Mouse (Mus musculus): ENCODE measurements around the gene Flvcr2. TPM values are rescaled to one million over a fixed set of nuclear protein-coding genes. Genes with fewer than 3 reads are reported as not detected.

Gene Flvcr2
- polyA plus RNA-seq, 1 experiment from 2014 or later: 4.3 TPM

DNA sequence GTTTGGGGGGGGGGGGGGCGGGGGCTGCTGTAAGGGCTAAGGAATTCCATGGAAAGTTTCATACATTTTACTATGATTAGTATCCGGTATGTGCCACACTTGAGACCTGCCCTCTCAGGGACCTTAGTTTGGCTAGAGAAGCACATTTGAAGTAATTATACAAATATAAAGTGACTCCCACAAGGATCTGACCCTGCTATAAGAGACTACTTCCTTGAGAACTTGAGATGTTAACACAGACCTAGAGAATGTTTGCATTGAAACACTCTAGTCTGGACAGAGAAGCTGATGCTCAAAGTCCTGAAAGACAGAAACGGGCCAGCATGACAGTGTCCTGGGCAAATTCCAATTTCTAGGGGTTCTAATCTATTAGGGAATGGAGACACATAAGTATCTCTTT is 32.6 kb downstream of the Flvcr2 start:
- Histone ChIP-seq H3K36me3 (no peaks in the 10 kb centered on the region), H3K4me3 (no peak overlapping the region), H3K9ac (no peak overlapping the region), H3K4me2 (no peak overlapping the region), H3K27ac (replicated peaks) (no peak overlapping the region), H3K9me3 (no peaks in the 10 kb centered on the region; the same call in 1 of the 2 replicates), H3K4me1 (replicated peaks) (no peaks in the 10 kb centered on the region), H3K27me3 (no peaks in the 10 kb centered on the region)
- no peak for ATAC-seq (ENCODE audit: low read depth)
- 90% methylated on average over 3 of the region's 3 CpGs for WGBS

- Histone ChIP-seq H3K9me3 (no peaks in the 10 kb centered on the region), H3K4me2 (no peak overlapping the region), H3K27ac (replicated peaks) (no peak overlapping the region), H3K4me1 (replicated peaks) (no peaks in the 10 kb centered on the region), H3K9ac (no peak overlapping the region), H3K36me3 (no peaks in the 10 kb centered on the region), H3K4me3 (no peak overlapping the region), H3K27me3 (no peaks in the 10 kb centered on the region)
- 95% methylated on average over 5 of the region's 5 CpGs for WGBS
- no peak for ATAC-seq (ENCODE audit: low read depth)
Observed at GRCm38 (mm10) chr12:85779707-85780106, 33.4 kb downstream of the Flvcr2 start.

GRCm38 (mm10) chr12:85781606-85782005 is 35.3 kb downstream of the Flvcr2 start:
- H3K4me1 ChIP-seq (replicated peaks): no peaks in the 10 kb centered on the region
- no peak overlapping the region for H3K9ac ChIP-seq
- H3K27me3 ChIP-seq: no peaks in the 10 kb centered on the region
- H3K9me3 ChIP-seq: no peaks in the 10 kb centered on the region
- no peak overlapping the region for H3K4me3 ChIP-seq
- no peak overlapping the region for H3K4me2 ChIP-seq
- no peak for ATAC-seq (ENCODE audit: low read depth)
- H3K36me3 ChIP-seq: no peaks in the 10 kb centered on the region
- H3K27ac ChIP-seq (replicated peaks): no peak overlapping the region
- 88% methylated on average over 3 of the region's 3 CpGs for whole genome bisulfite sequencing

GRCm38 (mm10) chr12:85784916-85785815 is 38.8 kb downstream of the Flvcr2 start:
- 58% methylated on average over 19 of the region's 19 CpGs for WGBS
- Histone ChIP-seq H3K9me3 (no peaks in the 10 kb centered on the region), H3K27ac (replicated peaks) (no peak overlapping the region), H3K36me3 (no peaks in the 10 kb centered on the region), H3K27me3 (no peaks in the 10 kb centered on the region), H3K4me3 (no peak overlapping the region), H3K4me2 (no peak overlapping the region), H3K9ac (no peak overlapping the region), H3K4me1 (replicated peaks) (no peaks in the 10 kb centered on the region)
- no peak for ATAC-seq (ENCODE audit: low read depth)

- no peak overlapping the region for H3K27ac ChIP-seq (replicated peaks)
- no peak overlapping the region for H3K9ac ChIP-seq
- 84% methylated on average over 4 of the region's 4 CpGs for WGBS
- ATAC-seq (ENCODE audit: low read depth): no peak
- H3K4me3 ChIP-seq: no peak overlapping the region
- no peaks in the 10 kb centered on the region for H3K9me3 ChIP-seq
- H3K27me3 ChIP-seq: no peaks in the 10 kb centered on the region
- H3K4me2 ChIP-seq: no peak overlapping the region
- no peaks in the 10 kb centered on the region for H3K4me1 ChIP-seq (replicated peaks)
- H3K36me3 ChIP-seq: no peaks in the 10 kb centered on the region
Observed at GRCm38 (mm10) chr12:85792158-85792557, 45.8 kb downstream of the Flvcr2 start.

GRCm38 (mm10) chr12:85792821-85793346 is 46.5 kb downstream of the Flvcr2 start:
- H3K4me2 ChIP-seq: no peak overlapping the region
- H3K9ac ChIP-seq: no peak overlapping the region
- no peak overlapping the region for H3K27ac ChIP-seq (replicated peaks)
- H3K4me3 ChIP-seq: no peak overlapping the region
- ATAC-seq (ENCODE audit: low read depth): no peak
- no peaks in the 10 kb centered on the region for H3K36me3 ChIP-seq
- H3K27me3 ChIP-seq: no peaks in the 10 kb centered on the region
- H3K9me3 ChIP-seq: no peaks in the 10 kb centered on the region
- H3K4me1 ChIP-seq (replicated peaks): no peaks in the 10 kb centered on the region
- 72% methylated on average over 6 of the region's 6 CpGs for WGBS

DNA sequence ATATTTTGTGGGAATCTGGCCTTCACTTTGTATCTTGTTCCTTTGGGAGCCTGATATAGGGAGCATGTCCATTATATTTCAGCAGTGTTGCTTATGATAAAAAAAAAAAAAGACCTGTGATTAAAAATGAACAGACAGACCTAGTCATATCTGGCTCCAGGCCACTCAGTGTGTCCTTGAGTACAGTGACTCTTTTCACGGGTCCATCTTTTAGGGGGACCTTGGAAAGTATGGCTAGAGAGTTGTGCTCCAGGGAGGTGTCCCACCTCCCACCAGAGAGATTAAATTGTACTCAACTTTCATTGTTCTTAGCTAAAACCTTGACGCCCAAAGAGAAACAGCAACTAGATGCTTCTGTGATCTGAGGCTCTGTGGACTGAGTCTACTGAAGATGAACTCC is 47.8 kb downstream of the Flvcr2 start:
- no peak for ATAC-seq (ENCODE audit: low read depth)
- Histone ChIP-seq H3K36me3 (no peaks in the 10 kb centered on the region), H3K9me3 (no peaks in the 10 kb centered on the region), H3K9ac (no peak overlapping the region), H3K4me3 (no peak overlapping the region), H3K27ac (replicated peaks) (no peak overlapping the region), H3K4me1 (replicated peaks) (no peaks in the 10 kb centered on the region), H3K27me3 (no peaks in the 10 kb centered on the region), H3K4me2 (no peak overlapping the region)
- 82% methylated on average over 2 of the region's 2 CpGs for WGBS

GRCm38 (mm10) chr12:85795551-85795950 is 49.2 kb downstream of the Flvcr2 start:
- H3K36me3 ChIP-seq: no peaks in the 10 kb centered on the region
- 88% methylated on average over 1 of the region's 1 CpGs for WGBS
- ATAC-seq (ENCODE audit: low read depth): no peak
- no peak overlapping the region for H3K4me2 ChIP-seq
- H3K27me3 ChIP-seq: no peaks in the 10 kb centered on the region
- no peak overlapping the region for H3K9ac ChIP-seq
- H3K4me3 ChIP-seq: no peak overlapping the region
- no peak overlapping the region for H3K27ac ChIP-seq (replicated peaks)
- no peaks in the 10 kb centered on the region for H3K9me3 ChIP-seq
- no peaks in the 10 kb centered on the region for H3K4me1 ChIP-seq (replicated peaks)

GRCm38 (mm10) chr12:85800031-85800430 is 53.7 kb downstream of the Flvcr2 start:
- H3K4me3 ChIP-seq: no peak overlapping the region
- no peak overlapping the region for H3K4me2 ChIP-seq
- H3K27ac ChIP-seq (replicated peaks): no peak overlapping the region
- H3K36me3 ChIP-seq: no peaks in the 10 kb centered on the region
- H3K9ac ChIP-seq: no peak overlapping the region
- H3K27me3 ChIP-seq: no peaks in the 10 kb centered on the region
- H3K4me1 ChIP-seq (replicated peaks): no peaks in the 10 kb centered on the region
- no peaks in the 10 kb centered on the region for H3K9me3 ChIP-seq
- WGBS: 50% methylated on average over 9 of the region's 9 CpGs
- no peak for ATAC-seq (ENCODE audit: low read depth)

DNA sequence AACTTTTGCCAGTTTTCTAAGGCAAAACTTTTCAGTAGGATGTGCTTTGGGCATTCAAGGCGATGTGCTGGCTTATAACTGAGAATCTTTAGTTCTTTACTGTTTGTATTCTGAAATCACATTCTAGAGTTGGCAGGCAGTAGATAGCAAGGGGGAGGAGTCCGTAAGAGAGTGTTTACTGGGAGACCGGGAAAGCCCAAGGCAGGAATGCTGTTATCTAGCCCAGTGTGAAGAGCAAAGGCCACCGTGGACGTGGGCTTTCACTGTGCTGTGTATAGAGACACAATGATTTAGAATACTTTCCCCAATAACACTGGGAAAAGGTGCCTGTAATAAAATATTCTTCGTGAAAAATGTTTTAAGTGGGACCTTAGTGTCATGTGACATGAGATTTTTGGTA is 63.4 kb downstream of the Flvcr2 start:
- no peak overlapping the region for H3K27ac ChIP-seq (replicated peaks)
- H3K27me3 ChIP-seq: no peaks in the 10 kb centered on the region
- no peaks in the 10 kb centered on the region for H3K9me3 ChIP-seq
- H3K4me1 ChIP-seq (replicated peaks): no peaks in the 10 kb centered on the region
- no peak overlapping the region for H3K9ac ChIP-seq
- H3K4me3 ChIP-seq: no peak overlapping the region
- no peak overlapping the region for H3K4me2 ChIP-seq
- no peak for ATAC-seq (ENCODE audit: low read depth)
- 71% methylated on average over 6 of the region's 6 CpGs for WGBS
- peaks cover 32% of the 10 kb centered on the region for H3K36me3 ChIP-seq

DNA sequence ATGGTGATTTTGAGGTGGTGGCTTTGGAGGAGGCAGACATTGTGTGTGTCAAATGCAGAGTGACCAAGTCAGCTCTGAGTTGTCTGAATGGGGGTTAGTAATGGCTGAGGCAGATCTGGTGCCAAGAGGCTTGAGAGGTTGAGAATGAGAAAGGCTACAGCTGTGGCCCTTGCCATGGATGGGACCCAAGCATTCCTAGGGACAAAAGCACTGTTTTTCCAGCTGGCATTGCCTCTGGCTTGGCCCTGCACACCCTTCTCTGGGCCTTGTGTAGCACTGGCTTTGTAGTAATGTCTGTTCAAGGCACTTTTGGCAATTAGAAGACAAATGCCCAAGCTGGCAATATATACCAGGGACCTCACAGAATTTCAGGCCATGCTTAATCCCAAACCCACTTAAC is 64.6 kb downstream of the Flvcr2 start:
- Histone ChIP-seq H3K4me1 (replicated peaks) (no peaks in the 10 kb centered on the region), H3K9me3 (no peaks in the 10 kb centered on the region), H3K36me3 (peaks cover 43% of the 10 kb centered on the region), H3K4me3 (no peak overlapping the region), H3K9ac (no peak overlapping the region), H3K27me3 (no peaks in the 10 kb centered on the region), H3K4me2 (no peak overlapping the region), H3K27ac (replicated peaks) (no peak overlapping the region)
- ATAC-seq (ENCODE audit: low read depth): no peak

- Histone ChIP-seq H3K27ac (replicated peaks) (no peak overlapping the region), H3K36me3 (peaks cover 50% of the 10 kb centered on the region), H3K4me1 (replicated peaks) (no peaks in the 10 kb centered on the region), H3K27me3 (no peaks in the 10 kb centered on the region), H3K9ac (no peak overlapping the region), H3K4me2 (no peak overlapping the region), H3K4me3 (no peak overlapping the region), H3K9me3 (no peaks in the 10 kb centered on the region)
- ATAC-seq (ENCODE audit: low read depth): no peak
- 96% methylated on average over 4 of the region's 4 CpGs for WGBS
Observed at GRCm38 (mm10) chr12:85811676-85812075, 65.3 kb downstream of the Flvcr2 start.

DNA sequence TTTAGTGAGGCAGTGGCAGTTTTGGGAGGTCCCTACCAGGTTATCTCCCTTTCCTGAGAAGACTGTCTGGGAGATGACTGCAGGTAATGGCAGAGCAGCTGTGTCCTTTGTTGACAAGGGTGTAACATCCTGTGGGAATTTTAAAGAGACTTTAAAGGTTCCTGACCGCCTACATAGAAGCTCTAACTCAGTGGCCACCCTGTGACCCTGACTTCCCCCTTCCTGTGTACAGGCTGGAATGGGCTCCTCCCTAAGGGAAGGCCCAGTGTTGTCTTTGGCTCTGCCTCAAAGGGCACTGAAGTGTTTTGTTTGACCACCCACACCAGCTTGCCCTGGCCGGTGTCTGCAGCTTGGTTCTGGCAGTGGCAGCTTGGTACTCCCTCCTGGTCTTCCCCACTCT is 67.3 kb downstream of the Flvcr2 start:
- Histone ChIP-seq H3K36me3 (peaks cover 63% of the 10 kb centered on the region), H3K27me3 (no peaks in the 10 kb centered on the region), H3K27ac (replicated peaks) (no peak overlapping the region), H3K4me2 (no peak overlapping the region), H3K4me1 (replicated peaks) (no peaks in the 10 kb centered on the region), H3K9ac (no peak overlapping the region), H3K9me3 (no peaks in the 10 kb centered on the region), H3K4me3 (no peak overlapping the region)
- ATAC-seq (ENCODE audit: low read depth): no peak
- 72% methylated on average over 2 of the region's 2 CpGs for WGBS
